21 mouse cellular contexts compared by ENCODE assay signal in the genomic region with DNA sequence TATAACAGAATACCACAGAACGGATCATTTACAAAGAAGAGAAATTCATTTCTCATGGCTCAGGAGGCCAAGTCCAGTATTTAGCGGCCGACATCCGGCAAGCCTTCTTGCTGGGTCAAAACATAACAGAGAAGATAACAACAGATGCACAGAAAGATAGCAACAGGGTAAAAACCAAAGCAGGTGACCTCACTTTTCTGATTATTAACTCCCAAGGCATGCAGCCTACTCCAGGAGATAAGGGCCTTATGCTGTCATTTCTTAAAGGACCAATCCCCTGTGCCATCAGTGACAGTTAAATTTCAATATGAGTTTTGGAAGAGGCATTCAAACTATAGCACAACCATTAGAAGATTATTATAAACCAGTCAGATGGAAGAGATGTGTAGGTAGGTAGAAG. TPM values are rescaled to one million over a fixed set of nuclear protein-coding genes. Genes with fewer than 3 reads are reported as not detected.
A peak's percentile ranks its signal among the peaks of the same experiment; 100 is the strongest.
DNase-seq lines count a peak whose midpoint lies in the region; ATAC-seq and TF ChIP-seq lines count a peak whose summit lies in the region.
"Had no signal": no experiment of that assay in that cellular context is flagged by ENCODE, and none has a peak within 500 bp of the region (broad histone marks: within the 10 kb centered on the region; RNA-seq: fewer than 3 reads in every experiment).

No protein-coding gene starts in this region.

- no peak for TF ChIP-seq CTCF in MEL (IDR thresholded peaks at IDR 0.05 in 2 of 3, conservative IDR thresholded peaks at IDR 0.05 in 1 of 3; ENCODE audit: control insufficient read depth in 1 of 3, insufficient read depth in 1 of 3, low read depth in 2 of 3, low read length in 3 of 3, poor library complexity in 1 of 3, severe bottlenecking in 1 of 3)

- TF ChIP-seq EP300 in MEL (IDR thresholded peaks at IDR 0.05; ENCODE audit: low read depth in 1 of 2, low read length in 2 of 2) = peak; percentile 49 to 50; a peak in 3 of 4 replicates

- H3K4me3 ChIP-seq in MEL (ENCODE audit: control insufficient read depth in 1 of 2, insufficient read depth in 1 of 2, low read depth in 2 of 2, low read length in 2 of 2) = no peak overlapping the region
- no peak overlapping the region for H3K4me3 ChIP-seq in forebrain, embryonic 13.5 days
- H3K4me3 ChIP-seq: embryonic facial prominence, embryonic 13.5 days; embryonic facial prominence, embryonic 15.5 days; erythroblast, embryonic 14.5 days; forebrain, embryonic 10.5 days; forebrain, embryonic 12.5 days; forebrain, embryonic 15.5 days had no signal

- H3K27ac ChIP-seq in MEL (ENCODE audit: control insufficient read depth, low read depth, low read length) = no peak overlapping the region
- no peak overlapping the region for H3K27ac ChIP-seq in forebrain, embryonic 13.5 days
- H3K27ac ChIP-seq: embryonic facial prominence, embryonic 13.5 days; embryonic facial prominence, embryonic 15.5 days; forebrain, embryonic 10.5 days; forebrain, embryonic 12.5 days; forebrain, embryonic 15.5 days had no signal

- intact Hi-C loops in left cerebral cortex, postnatal 36 days (cut with DNase I) = no loop called here

- H3K79me2 ChIP-seq in MEL (ENCODE audit: control insufficient read depth, insufficient read depth, low read length, poor library complexity) = no peaks in the 10 kb centered on the region

- H3K4me1 ChIP-seq in MEL (ENCODE audit: control insufficient read depth in 1 of 2, insufficient read depth in 2 of 2, low read length in 2 of 2) = peaks cover 8 to 11% of the 10 kb centered on the region in 2 experiments
- H3K4me1 ChIP-seq in forebrain, embryonic 13.5 days = 0 out of 2 replicates have a peak, but pooled peaks cover under 1% of the 10 kb centered on the region
- H3K4me1 ChIP-seq: embryonic facial prominence, embryonic 15.5 days; forebrain, embryonic 10.5 days; forebrain, embryonic 12.5 days had no signal

- TF ChIP-seq RAD21 in MEL (IDR thresholded peaks at IDR 0.05; ENCODE audit: low read depth, low read length) = no peak

- H3K4me2 ChIP-seq in forebrain, embryonic 13.5 days = no peak overlapping the region
- H3K4me2 ChIP-seq: embryonic facial prominence, embryonic 13.5 days; embryonic facial prominence, embryonic 15.5 days; forebrain, embryonic 12.5 days; forebrain, embryonic 15.5 days had no signal

- WGBS in forebrain, embryonic 13.5 days = 97% methylated on average over 4 of the region's 4 CpGs

- peaks cover 0 to 10% of the 10 kb centered on the region in 2 experiments; a peak in 2 of 4 replicates for H3K36me3 ChIP-seq in MEL (ENCODE audit: control insufficient read depth in 1 of 2, insufficient read depth in 2 of 2, low read length in 2 of 2)
- no peaks in the 10 kb centered on the region for H3K36me3 ChIP-seq in forebrain, embryonic 13.5 days (ENCODE audit: poor library complexity, severe bottlenecking)
- H3K36me3 ChIP-seq: embryonic facial prominence, embryonic 13.5 days; embryonic facial prominence, embryonic 15.5 days; forebrain, embryonic 10.5 days; forebrain, embryonic 12.5 days; forebrain, embryonic 15.5 days had no signal

- no peak for TF ChIP-seq POLR2A in MEL (IDR thresholded peaks at IDR 0.05; ENCODE audit: control insufficient read depth in 1 of 2, insufficient read depth in 1 of 2, low read depth in 1 of 2, low read length in 2 of 2, poor library complexity in 1 of 2)

- ATAC-seq in megakaryocyte-erythroid progenitor cell, adult 5-6 weeks (replicated peaks; ENCODE audit: low FRiP score, low TSS enrichment, poor library complexity, severe bottlenecking) = peak; percentile 69
- ATAC-seq in forebrain, embryonic 13.5 days = no peak
- ATAC-seq: forebrain, embryonic 15.5 days; forebrain, postnatal 0 days had no signal

- no peak overlapping the region for H3K9ac ChIP-seq in MEL (ENCODE audit: control insufficient read depth, low read depth, low read length, poor library complexity, severe bottlenecking)
- H3K9ac ChIP-seq in forebrain, embryonic 13.5 days = no peak overlapping the region
- H3K9ac ChIP-seq: embryonic facial prominence, embryonic 13.5 days; embryonic facial prominence, embryonic 15.5 days; forebrain, embryonic 12.5 days; forebrain, embryonic 15.5 days; forebrain, postnatal 0 days had no signal

- H3K27me3 ChIP-seq in MEL (ENCODE audit: control insufficient read depth in 1 of 2, insufficient read depth in 2 of 2, low read length in 2 of 2) = no peaks in the 10 kb centered on the region
- H3K27me3 ChIP-seq in forebrain, embryonic 13.5 days = no peaks in the 10 kb centered on the region
- H3K27me3 ChIP-seq: embryonic facial prominence, embryonic 13.5 days; embryonic facial prominence, embryonic 15.5 days; forebrain, embryonic 12.5 days; forebrain, embryonic 15.5 days had no signal

- no peak for DNase-seq in MEL (ENCODE audit: low read depth, low spot score)
- no peak for DNase-seq in left cerebral cortex, postnatal 36 days (ENCODE audit: low spot score in 2 of 2)
- DNase-seq in kidney, postnatal 14 days = no peak
- DNase-seq: adrenal gland, adult 2 months; adrenal gland, postnatal 10 days; adrenal gland, postnatal 25 days; cerebellum, adult 11 months; cerebellum, adult 18-20 months; cerebellum, adult 8-10 months; cerebellum, adult 9-11 months; cerebellum, postnatal 25 days; forebrain, postnatal 0 days had no signal

- H3K9me3 ChIP-seq in MEL (replicated peaks; ENCODE audit: insufficient read depth, low read length) = no peaks in the 10 kb centered on the region
- no peaks in the 10 kb centered on the region for H3K9me3 ChIP-seq in forebrain, embryonic 13.5 days (replicated peaks)
- H3K9me3 ChIP-seq: embryonic facial prominence, embryonic 13.5 days; embryonic facial prominence, embryonic 15.5 days; forebrain, embryonic 10.5 days; forebrain, embryonic 12.5 days; forebrain, embryonic 15.5 days had no signal

TF ChIP-seq in MEL, 35 proteins besides CTCF, POLR2A, EP300 and RAD21:
- TF ChIP-seq SIN3A (IDR thresholded peaks at IDR 0.05; ENCODE audit: low read length) = peak; percentile 50
- no peak for TF ChIP-seq E2F4 (IDR thresholded peaks at IDR 0.05; ENCODE audit: borderline replicate concordance, low read depth, low read length)
- peak; percentile 38; the same call in 1 of the 2 replicates for TF ChIP-seq RCOR1 (IDR thresholded peaks at IDR 0.05; ENCODE audit: low read depth, low read length)
- peak; percentile 39; the same call in 1 of the 2 replicates for TF ChIP-seq BHLHE40 (IDR thresholded peaks at IDR 0.05; ENCODE audit: borderline replicate concordance, low read depth, low read length)
- no peak for TF ChIP-seq SMC3 (IDR thresholded peaks at IDR 0.05; ENCODE audit: low read depth, low read length)
- no peak for TF ChIP-seq ZC3H11A (IDR thresholded peaks at IDR 0.05; ENCODE audit: low read depth, low read length)
- peak; percentile 46; the same call in 1 of the 2 replicates for TF ChIP-seq TCF12 (IDR thresholded peaks at IDR 0.05; ENCODE audit: low read depth, low read length)
- TF ChIP-seq CHD2 (IDR thresholded peaks at IDR 0.05; ENCODE audit: low read length) = no peak
- peak; percentile 72 for TF ChIP-seq ETS1 (IDR thresholded peaks at IDR 0.05; ENCODE audit: low read depth, low read length)
- TF ChIP-seq MXI1 (IDR thresholded peaks at IDR 0.05; ENCODE audit: low read depth, low read length) = peak; percentile 23; the same call in 1 of the 2 replicates
- TF ChIP-seq GATA1 (IDR thresholded peaks at IDR 0.05; ENCODE audit: low read depth, low read length) = peak; percentile 76

RNA-seq across cellular contexts. Expression of a gene that starts 22.3 kb away (rescaled TPM):
- 78.2 and 81.1 TPM in 2 replicates for total RNA-seq in MEL (2012; rRNA removed)
- polyA plus RNA-seq in MEL (2012; ENCODE audit: insufficient read depth in 1 of 2, insufficient read length in 2 of 2, low read depth in 1 of 2, low replicate concordance in 2 of 2, missing spikeins in 1 of 2) = 100 to 1,000 TPM in 1 of 2 experiments, 10 to 100 TPM in 1; 59.5 to 507 TPM
- total RNA-seq in megakaryocyte-erythroid progenitor cell, adult 5-6 weeks (2014; fragmentation: Nextera tagmentation) = 63.4 and 63.8 TPM in 2 replicates
- 115 and 134 TPM in 2 replicates for total RNA-seq in megakaryocyte-erythroid progenitor cell, adult 5-6 weeks (2017)
- 100 to 1,000 TPM; 104 to 105 TPM for total RNA-seq in left cerebral cortex, postnatal 36 days (2021)
- 59.5 and 64.1 TPM in 2 replicates for polyA plus RNA-seq in forebrain, embryonic 13.5 days (2015; fragmentation: Nextera tagmentation; extraction: Ambion mirVana)
- polyA plus RNA-seq: C2C12 had no signal
